Mouse (Mus musculus) thymus, adult 18-20 months (tissue): ENCODE data around the gene Gtf2f1.
"Not testable (repeated sequence)": the region's sequence is repeated elsewhere in the genome, so short reads cannot be mapped to it uniquely, and the experiment has no call there.

Source experiments
- DNase-seq, 2 experiments: peaks; one replicate each; pipeline ENCODE4 v3.0.0; 2022; ENCODE audit warnings: mixed read lengths in 2 of 2

Gtf2f1 gene

GRCm38 (mm10) chr17:57011236-57012141 lies at the start of gene Gtf2f1, which contains the start of gene Gm17949:
Gtf2f1 (minus strand) TSS chr17:57011288.
Gm17949 (plus strand) TSS chr17:57011469.
- peak; percentile 85 to 93 for DNase-seq

- peak; percentile 91 to 96 for DNase-seq
Measured at GRCm38 (mm10) chr17:57060231-57060801, 49.2 kb upstream of the Gtf2f1 start.

GRCm38 (mm10) chr17:57059486-57059977 lies 48.4 kb upstream of the Gtf2f1 start, which contains the start of gene Slc25a23:
Slc25a23 (minus strand) TSS chr17:57059863.
- peak; percentile 63 to 72 for DNase-seq

- peak in 1 of 2 experiments; percentile 24 for DNase-seq
Measured at GRCm38 (mm10) chr17:57058891-57059485, 47.9 kb upstream of the Gtf2f1 start, which contains the start of gene Crb3. Crb3 (plus strand) TSS chr17:57059105.

- DNase-seq: no peak
Measured at GRCm38 (mm10) chr17:57056246-57056645, 45.2 kb upstream of the Gtf2f1 start.

- not testable (repeated sequence) for DNase-seq
Measured at GRCm38 (mm10) chr17:57051679-57052078, 40.6 kb upstream of the Gtf2f1 start.

- no peak for DNase-seq
Measured at GRCm38 (mm10) chr17:57048816-57049215, 37.7 kb upstream of the Gtf2f1 start.

- no peak for DNase-seq
Measured at GRCm38 (mm10) chr17:57047406-57047805, 36.3 kb upstream of the Gtf2f1 start.

GRCm38 (mm10) chr17:57041554-57041953 lies 30.5 kb upstream of the Gtf2f1 start, which contains the start of gene Slc25a41:
Slc25a41 (minus strand) TSS chr17:57041654.
- no peak for DNase-seq

GRCm38 (mm10) chr17:57038978-57039377 lies 27.9 kb upstream of the Gtf2f1 start:
- no peak for DNase-seq

GRCm38 (mm10) chr17:57032854-57033253 lies 21.8 kb upstream of the Gtf2f1 start:
- DNase-seq: peak in 1 of 2 experiments; percentile 17

GRCm38 (mm10) chr17:57031661-57032420 lies 20.8 kb upstream of the Gtf2f1 start:
- peak; percentile 100 for DNase-seq

GRCm38 (mm10) chr17:57030931-57031660 lies 20.0 kb upstream of the Gtf2f1 start, which contains the start of gene Khsrp:
Khsrp (minus strand) TSS chr17:57031522.
- DNase-seq: peak; percentile 46 to 58

GRCm38 (mm10) chr17:57029691-57030090 lies 18.6 kb upstream of the Gtf2f1 start:
- no peak for DNase-seq

GRCm38 (mm10) chr17:57027471-57027870 lies 16.4 kb upstream of the Gtf2f1 start:
- DNase-seq: no peak

GRCm38 (mm10) chr17:57020960-57021359 lies 9.9 kb upstream of the Gtf2f1 start:
- no peak for DNase-seq

GRCm38 (mm10) chr17:57019693-57020092 lies 8.6 kb upstream of the Gtf2f1 start:
- no peak for DNase-seq

GRCm38 (mm10) chr17:57012245-57012795 lies 1.2 kb upstream of the Gtf2f1 start:
- DNase-seq: no peak

- no peak for DNase-seq
Measured at GRCm38 (mm10) chr17:57010911-57011235, 215 bp downstream of the Gtf2f1 start.

GRCm38 (mm10) chr17:57007137-57007905 lies 3.8 kb downstream of the Gtf2f1 start:
- no peak for DNase-seq
